Mouse (Mus musculus) hindbrain, embryonic 13.5 days (tissue): Measurements from ENCODE around the gene Trdmt1. TPM values are rescaled to one million over a fixed set of nuclear protein-coding genes. Genes with fewer than 3 reads are reported as not detected.

Experiments
- ATAC-seq: fragments of 200-750 bp; cut with Nextera tagmentation; 2 replicates; pipeline ENCODE4 v1.8.0; 2017; ENCODE audit warnings: moderate TSS enrichment; ENCODE audit not compliant: low FRiP score
- H3K27ac ChIP-seq: fragments of 300-500 bp; sonication (generic); 2 replicates; pipeline ENCODE4 v1.5.1; 2015; ENCODE audit warnings: inconsistent platforms, mild to moderate bottlenecking, moderate library complexity
- H3K27me3 ChIP-seq: fragments of 300-500 bp; sonication (generic); 2 replicates; pipeline ENCODE4 v1.6.1; 2015; ENCODE audit warnings: mild to moderate bottlenecking, inconsistent platforms
- H3K36me3 ChIP-seq: fragments of 300-500 bp; sonication (generic); 2 replicates; pipeline ENCODE4 v1.6.1; 2015; ENCODE audit warnings: mild to moderate bottlenecking, inconsistent platforms
- H3K4me1 ChIP-seq: fragments of 300-500 bp; sonication (generic); replicated peaks from 2 replicates; pipeline ENCODE4 v1.6.1; 2015; ENCODE audit warnings: inconsistent platforms
- H3K4me2 ChIP-seq: fragments of 300-500 bp; sonication (generic); 2 replicates; pipeline ENCODE4 v1.6.1; 2015; ENCODE audit warnings: inconsistent platforms, mild to moderate bottlenecking, moderate library complexity
- H3K4me3 ChIP-seq: fragments of 300-500 bp; sonication (generic); 2 replicates; pipeline ENCODE4 v1.5.1; 2015; ENCODE audit warnings: mild to moderate bottlenecking, inconsistent platforms
- H3K9ac ChIP-seq: fragments of 300-500 bp; sonication (generic); 2 replicates; pipeline ENCODE4 v1.6.1; 2015; ENCODE audit warnings: mild to moderate bottlenecking, inconsistent platforms
- H3K9me3 ChIP-seq: fragments of 300-500 bp; sonication (generic); 2 replicates; pipeline ENCODE4 v1.6.1; 2016; ENCODE audit warnings: inconsistent platforms
- WGBS: fragments of 180-500 bp; shearing (Covaris S2); methylation state at CpG from one replicate; pipeline ENCODE4 v1.1.7; 2015; 5-methylcytosine and 5-hydroxymethylcytosine counted together
- polyA plus RNA-seq: library from polyadenylated mRNA; unstranded; fragments of >200 nt; fragmentation: Nextera tagmentation; extraction: Ambion mirVana; gene quantifications from 2 replicates; pipeline ENCODE4 v1.2.1, GENCODE M21; 2015

Trdmt1 gene
- polyA plus RNA-seq, 1 experiment from 2014 or later: 7.8 TPM

- H3K36me3 ChIP-seq: no peaks in the 10 kb centered on the region
- H3K9me3 ChIP-seq: no peaks in the 10 kb centered on the region
- WGBS: 73% methylated on average over 3 of the region's 3 CpGs
- H3K9ac ChIP-seq: no peak overlapping the region
- ATAC-seq: no peak
- no peaks in the 10 kb centered on the region for H3K27me3 ChIP-seq
- no peak overlapping the region for H3K4me3 ChIP-seq
- no peak overlapping the region for H3K4me2 ChIP-seq
- H3K4me1 ChIP-seq: peaks cover 10% of the 10 kb centered on the region
- no peak overlapping the region for H3K27ac ChIP-seq
Observed at GRCm38 (mm10) chr2:13548749-13549148, 4.3 kb upstream of the Trdmt1 start.

DNA sequence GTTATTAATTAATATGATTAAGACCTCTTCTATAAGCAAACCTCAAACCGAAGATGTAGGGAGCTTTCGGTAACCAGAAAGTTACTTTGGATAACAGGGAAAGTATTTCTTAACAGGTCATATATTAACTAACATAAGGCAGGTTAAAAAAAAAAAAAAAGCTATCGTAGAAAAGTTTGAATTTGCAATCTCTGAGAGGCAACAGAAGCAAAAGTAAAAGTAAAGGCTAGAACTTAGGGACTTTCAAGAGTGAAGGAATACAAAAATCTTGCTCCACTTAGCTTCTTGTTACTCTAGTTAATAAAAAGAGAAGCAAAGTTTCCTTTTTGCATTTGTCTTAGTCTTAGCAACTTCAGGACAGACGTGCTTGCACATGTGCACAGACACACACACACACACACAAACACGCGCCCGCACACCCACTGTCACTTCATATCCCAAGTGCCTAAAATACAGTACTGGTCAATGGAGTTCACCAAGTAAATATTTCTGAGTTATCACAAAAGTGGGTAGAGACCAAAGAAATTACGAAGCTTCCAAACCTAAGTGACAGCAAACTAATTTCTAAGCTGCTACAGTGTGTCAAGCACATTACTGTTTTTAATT lies 846 bp downstream of the Trdmt1 start:
- peak overlapping the region; percentile 86 for H3K9ac ChIP-seq
- WGBS: 51% methylated on average over 8 of the region's 8 CpGs
- peak; percentile 21 for ATAC-seq

DNA sequence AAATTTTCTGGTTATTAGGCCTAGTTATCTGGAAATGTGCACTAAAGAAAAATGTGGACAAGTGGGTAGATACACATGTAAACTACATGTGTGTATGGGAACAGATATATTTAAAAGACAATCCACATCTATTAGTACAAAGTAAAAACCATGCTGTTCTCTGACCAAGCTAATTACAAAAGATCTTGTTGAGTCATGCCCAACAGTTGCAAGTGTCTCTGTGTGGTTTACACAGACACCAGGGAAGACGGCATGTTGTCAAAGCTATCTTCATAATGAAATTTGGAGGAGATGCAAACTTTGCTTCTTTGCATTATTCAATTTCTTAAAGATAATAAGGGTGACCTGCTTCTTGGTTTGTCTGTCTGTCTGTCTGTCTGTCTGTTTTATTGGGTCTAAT lies 4.6 kb downstream of the Trdmt1 start:
- Histone ChIP-seq H3K4me3 (no peak overlapping the region), H3K36me3 (no peaks in the 10 kb centered on the region), H3K4me1 (peaks cover 8% of the 10 kb centered on the region), H3K9me3 (no peaks in the 10 kb centered on the region), H3K27me3 (no peaks in the 10 kb centered on the region), H3K27ac (no peak overlapping the region), H3K4me2 (no peak overlapping the region), H3K9ac (no peak overlapping the region)
- 98% methylated on average over 1 of the region's 1 CpGs for WGBS
- no peak for ATAC-seq

More for the DNA sequence above, 846 bp downstream of the Trdmt1 start:
- Histone ChIP-seq H3K4me3 (peak overlapping the region; percentile 66), H3K27me3 (no peaks in the 10 kb centered on the region), H3K4me2 (peak overlapping the region; percentile 69), H3K4me1 (peaks cover 11% of the 10 kb centered on the region), H3K27ac (peak overlapping the region; percentile 93), H3K9me3 (no peaks in the 10 kb centered on the region), H3K36me3 (no peaks in the 10 kb centered on the region)

- Histone ChIP-seq H3K4me3 (no peak overlapping the region), H3K4me2 (no peak overlapping the region)
- WGBS: 80% methylated on average over 6 of the region's 6 CpGs
Observed at GRCm38 (mm10) chr2:13538704-13539377, 5.6 kb downstream of the Trdmt1 start.

GRCm38 (mm10) chr2:13538258-13538657 lies 6.2 kb downstream of the Trdmt1 start:
- 76% methylated on average over 2 of the region's 2 CpGs for WGBS
- H3K4me2 ChIP-seq: no peak overlapping the region
- H3K4me1 ChIP-seq: no peaks in the 10 kb centered on the region
- H3K9ac ChIP-seq: no peak overlapping the region
- H3K36me3 ChIP-seq: no peaks in the 10 kb centered on the region
- no peaks in the 10 kb centered on the region for H3K9me3 ChIP-seq
- H3K4me3 ChIP-seq: no peak overlapping the region
- no peaks in the 10 kb centered on the region for H3K27me3 ChIP-seq
- ATAC-seq: no peak
- no peak overlapping the region for H3K27ac ChIP-seq

More at GRCm38 (mm10) chr2:13538704-13539377, 5.6 kb downstream of the Trdmt1 start:
- no peaks in the 10 kb centered on the region for H3K27me3 ChIP-seq
- H3K9ac ChIP-seq: no peak overlapping the region
- H3K27ac ChIP-seq: no peak overlapping the region
- no peaks in the 10 kb centered on the region for H3K9me3 ChIP-seq
- H3K4me1 ChIP-seq: peaks cover 3% of the 10 kb centered on the region
- H3K36me3 ChIP-seq: no peaks in the 10 kb centered on the region
- no peak for ATAC-seq

DNA sequence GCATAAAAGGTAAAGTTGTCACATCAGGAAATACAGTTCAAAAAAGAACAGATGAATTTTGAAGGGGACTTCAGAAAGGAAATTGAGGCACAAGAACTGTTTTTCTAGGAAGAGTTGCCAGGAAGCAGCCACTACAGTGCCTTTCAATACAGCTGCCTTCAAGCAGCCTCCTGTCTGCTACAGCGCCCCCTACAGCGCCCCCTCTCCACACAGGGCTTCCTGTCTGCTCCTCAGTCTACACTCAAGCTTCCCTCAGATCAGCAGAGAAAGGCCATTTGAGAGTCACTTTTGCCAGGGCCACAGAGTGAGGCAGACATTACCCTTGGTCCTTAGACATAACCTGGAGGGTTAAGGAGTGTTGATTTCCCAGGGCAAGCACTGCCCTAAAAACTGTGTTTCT lies 6.7 kb downstream of the Trdmt1 start:
- ATAC-seq: no peak
- no peak overlapping the region for H3K9ac ChIP-seq
- H3K27me3 ChIP-seq: no peaks in the 10 kb centered on the region
- WGBS: 15% methylated on average over 2 of the region's 2 CpGs
- H3K4me1 ChIP-seq: no peaks in the 10 kb centered on the region
- no peak overlapping the region for H3K4me3 ChIP-seq
- no peak overlapping the region for H3K27ac ChIP-seq
- no peaks in the 10 kb centered on the region for H3K9me3 ChIP-seq
- H3K4me2 ChIP-seq: no peak overlapping the region
- H3K36me3 ChIP-seq: no peaks in the 10 kb centered on the region

DNA sequence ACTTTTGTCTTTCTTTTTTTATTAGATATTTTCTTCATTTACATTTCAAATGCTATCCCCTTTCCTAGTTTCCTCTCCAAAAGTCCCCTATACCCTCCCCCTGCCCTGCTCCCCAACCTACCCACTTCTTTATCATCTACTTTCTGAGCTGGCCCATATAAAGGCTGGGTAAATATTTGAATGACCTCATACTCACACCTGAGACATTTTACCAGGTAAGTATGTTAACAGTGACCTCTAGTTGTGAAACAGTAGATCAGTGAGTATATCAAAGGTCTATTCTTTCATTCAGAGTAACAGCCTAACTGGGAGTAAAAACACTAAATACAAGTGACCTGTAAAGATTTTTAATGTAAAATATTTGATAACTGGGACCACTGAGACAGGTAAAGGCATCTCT lies 7.7 kb downstream of the Trdmt1 start:
- H3K4me3 ChIP-seq: no peak overlapping the region
- ATAC-seq: no peak
- H3K9me3 ChIP-seq: no peaks in the 10 kb centered on the region

DNA sequence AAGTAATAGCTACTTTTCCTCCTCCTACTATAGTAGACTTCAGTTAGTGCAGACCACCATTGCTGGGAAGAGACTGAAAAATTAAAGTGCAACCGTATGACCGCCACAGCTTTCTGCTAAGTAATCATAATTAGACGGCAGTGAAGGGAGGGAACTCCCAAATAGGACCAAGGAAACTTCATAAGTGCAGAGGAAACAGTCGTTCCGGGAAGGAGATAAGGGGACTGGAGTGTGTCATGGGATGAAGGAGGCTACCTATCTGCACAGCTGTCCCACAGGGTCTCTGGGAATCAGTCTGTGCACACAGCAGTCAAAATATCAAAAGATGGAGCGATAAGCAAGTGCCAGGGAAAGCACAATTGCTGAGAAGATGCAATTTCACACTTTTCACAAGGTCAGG lies 13.8 kb downstream of the Trdmt1 start:
- 92% methylated on average over 6 of the region's 6 CpGs for WGBS

More for the DNA sequence above, 7.7 kb downstream of the Trdmt1 start:
- Histone ChIP-seq H3K36me3 (no peaks in the 10 kb centered on the region), H3K4me1 (no peaks in the 10 kb centered on the region), H3K9ac (no peak overlapping the region), H3K27ac (no peak overlapping the region), H3K4me2 (no peak overlapping the region), H3K27me3 (no peaks in the 10 kb centered on the region)

GRCm38 (mm10) chr2:13529253-13529933 lies 15.1 kb downstream of the Trdmt1 start:
- Histone ChIP-seq H3K27ac (no peak overlapping the region), H3K4me3 (no peak overlapping the region), H3K27me3 (peaks cover 5% of the 10 kb centered on the region; the same call in 1 of the 2 replicates), H3K9ac (no peak overlapping the region), H3K4me2 (no peak overlapping the region), H3K9me3 (no peaks in the 10 kb centered on the region), H3K36me3 (no peaks in the 10 kb centered on the region), H3K4me1 (peaks cover 9% of the 10 kb centered on the region; the same call in 1 of the 2 replicates)
- WGBS: 95% methylated on average over 3 of the region's 3 CpGs
- no peak for ATAC-seq

More for the DNA sequence above, 13.8 kb downstream of the Trdmt1 start:
- Histone ChIP-seq H3K27me3 (peaks cover 5% of the 10 kb centered on the region; the same call in 1 of the 2 replicates), H3K9ac (no peak overlapping the region), H3K4me1 (peaks cover 9% of the 10 kb centered on the region; the same call in 1 of the 2 replicates), H3K27ac (no peak overlapping the region), H3K9me3 (no peaks in the 10 kb centered on the region), H3K36me3 (no peaks in the 10 kb centered on the region), H3K4me3 (no peak overlapping the region), H3K4me2 (no peak overlapping the region)
- ATAC-seq: no peak

GRCm38 (mm10) chr2:13527531-13527930 lies 16.9 kb downstream of the Trdmt1 start:
- Histone ChIP-seq H3K36me3 (no peaks in the 10 kb centered on the region), H3K27ac (no peak overlapping the region), H3K4me1 (peaks cover 9% of the 10 kb centered on the region; the same call in 1 of the 2 replicates), H3K4me2 (no peak overlapping the region), H3K27me3 (peaks cover 5% of the 10 kb centered on the region; the same call in 1 of the 2 replicates), H3K9ac (no peak overlapping the region), H3K4me3 (no peak overlapping the region), H3K9me3 (no peaks in the 10 kb centered on the region)
- 65% methylated on average over 4 of the region's 4 CpGs for WGBS
- ATAC-seq: 0 out of 2 replicates have a peak, but pooled peaks have one; percentile 36

DNA sequence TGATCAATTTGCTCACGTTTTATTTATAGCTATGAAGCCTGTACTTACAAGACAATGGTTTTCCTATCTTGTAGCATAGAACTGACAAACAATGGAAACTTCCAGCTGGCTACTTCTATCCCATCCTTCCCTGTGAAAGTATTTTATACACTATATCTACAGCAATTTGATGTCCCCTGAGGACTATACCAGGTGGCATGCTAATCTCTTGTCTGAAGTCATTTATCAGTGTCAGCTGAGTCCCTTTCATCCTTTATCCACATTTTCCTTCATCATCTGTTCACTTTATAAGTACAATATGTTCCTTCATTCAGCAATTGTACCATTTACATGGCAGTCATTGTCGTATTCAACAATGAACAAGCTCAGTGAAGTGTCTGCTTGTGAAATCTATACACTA lies 17.3 kb downstream of the Trdmt1 start:
- Histone ChIP-seq H3K9ac (no peak overlapping the region), H3K4me2 (no peak overlapping the region), H3K36me3 (no peaks in the 10 kb centered on the region), H3K4me3 (no peak overlapping the region), H3K9me3 (no peaks in the 10 kb centered on the region), H3K27me3 (peaks cover 5% of the 10 kb centered on the region; the same call in 1 of the 2 replicates), H3K4me1 (peaks cover 9% of the 10 kb centered on the region; the same call in 1 of the 2 replicates), H3K27ac (no peak overlapping the region)
- peak; percentile 84 for ATAC-seq
- WGBS: 32% methylated on average over 2 of the region's 2 CpGs

- H3K9me3 ChIP-seq: no peaks in the 10 kb centered on the region
- no peak overlapping the region for H3K9ac ChIP-seq
- H3K4me2 ChIP-seq: no peak overlapping the region
- H3K4me3 ChIP-seq: no peak overlapping the region
- no peaks in the 10 kb centered on the region for H3K36me3 ChIP-seq
- ATAC-seq: no peak
- 90% methylated on average over 2 of the region's 2 CpGs for WGBS
- peaks cover 5% of the 10 kb centered on the region; the same call in 1 of the 2 replicates for H3K27me3 ChIP-seq
- peaks cover 9% of the 10 kb centered on the region; the same call in 1 of the 2 replicates for H3K4me1 ChIP-seq
- no peak overlapping the region for H3K27ac ChIP-seq
Observed at GRCm38 (mm10) chr2:13526205-13526604, 18.3 kb downstream of the Trdmt1 start.
